Mouse (Mus musculus): ENCODE data around the gene Grin1.

Gene Grin1

GRCm38 (mm10) chr2:25318971-25319773 lies at the start of gene Grin1:
Grin1 (minus strand) TSS chr2:25319187.
- peak; percentile 17 for DNase-seq (ENCODE audit: low spot score)

DNA sequence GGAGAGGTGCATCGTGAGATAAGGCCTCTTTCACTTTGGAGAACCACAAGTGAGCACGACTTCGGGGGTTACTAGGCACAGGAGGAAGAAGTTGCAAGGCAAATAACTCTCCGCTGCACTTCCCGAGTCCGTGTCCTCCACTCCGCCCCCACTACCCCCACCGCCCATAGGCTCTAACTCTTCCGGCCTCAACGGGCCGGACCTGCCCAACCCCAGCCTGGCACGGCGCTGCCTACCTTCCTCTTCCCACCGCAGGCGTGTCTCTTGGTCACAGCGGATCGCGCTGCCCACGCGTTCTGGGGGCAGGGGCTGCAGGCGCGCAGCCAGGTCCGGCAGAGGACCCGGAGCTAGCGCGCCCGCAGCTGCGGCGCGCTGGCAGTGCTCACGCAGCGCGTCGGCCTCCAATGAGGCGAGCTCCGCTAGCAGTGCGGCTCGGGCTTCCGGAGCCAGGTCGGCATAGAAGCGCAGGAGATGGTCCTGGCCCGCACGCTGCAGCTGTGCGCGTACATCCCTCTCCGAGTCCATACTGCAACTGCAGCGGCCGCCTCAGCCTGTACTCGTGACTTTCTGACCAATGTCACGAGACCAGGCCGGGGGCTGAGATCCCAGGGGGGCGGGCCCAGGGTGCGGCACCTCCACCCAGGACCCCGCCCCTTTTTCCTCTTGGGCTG lies 46.2 kb upstream of the Grin1 start, which contains the start of gene Uap1l1:
Gene Uap1l1 (minus strand): TSS at position 592 of the 671 bp plus-strand sequence.
- peak; percentile 49 for DNase-seq (ENCODE audit: low spot score)

GRCm38 (mm10) chr2:25364761-25365090 lies 45.7 kb upstream of the Grin1 start:
- no peak for DNase-seq (ENCODE audit: low spot score)

- no peak for DNase-seq (ENCODE audit: low spot score)
Observed at GRCm38 (mm10) chr2:25364313-25364712, 45.3 kb upstream of the Grin1 start.

DNA sequence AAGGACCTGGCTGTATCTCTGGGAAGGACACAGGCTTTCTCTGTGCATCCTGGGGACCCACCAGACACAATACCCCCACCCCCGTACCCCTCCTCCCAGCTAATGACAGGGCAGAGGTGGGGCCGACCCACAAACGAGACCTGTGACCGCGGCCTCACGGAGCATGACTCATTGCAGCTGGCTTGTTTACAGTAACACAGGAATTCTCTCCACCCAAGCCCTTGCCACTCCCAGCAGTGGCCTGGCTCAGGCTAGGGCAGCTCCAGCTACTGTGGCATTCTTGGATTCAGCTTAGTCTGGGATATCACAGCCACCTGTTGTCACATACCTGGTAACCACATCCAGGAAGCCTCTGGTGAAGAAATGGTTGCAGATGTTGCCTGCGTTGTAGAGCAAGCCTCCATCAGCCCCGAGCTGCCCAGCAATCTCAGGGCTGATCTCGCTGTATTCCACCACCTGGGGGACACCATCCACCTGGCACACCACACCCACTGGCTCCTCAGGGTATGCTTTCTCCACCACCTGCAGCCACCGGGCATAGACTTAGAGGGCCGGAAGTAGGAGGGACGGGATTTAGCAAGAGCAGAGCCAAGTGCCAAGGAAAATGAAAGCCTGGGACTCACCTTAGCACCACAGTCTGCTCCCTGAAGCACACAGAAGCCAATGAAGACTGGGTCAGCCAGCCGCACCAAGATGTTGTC lies 44.6 kb upstream of the Grin1 start:
- DNase-seq (ENCODE audit: low spot score), result no peak

GRCm38 (mm10) chr2:25359848-25360247 lies 40.9 kb upstream of the Grin1 start:
- no peak for DNase-seq (ENCODE audit: low spot score)

DNA sequence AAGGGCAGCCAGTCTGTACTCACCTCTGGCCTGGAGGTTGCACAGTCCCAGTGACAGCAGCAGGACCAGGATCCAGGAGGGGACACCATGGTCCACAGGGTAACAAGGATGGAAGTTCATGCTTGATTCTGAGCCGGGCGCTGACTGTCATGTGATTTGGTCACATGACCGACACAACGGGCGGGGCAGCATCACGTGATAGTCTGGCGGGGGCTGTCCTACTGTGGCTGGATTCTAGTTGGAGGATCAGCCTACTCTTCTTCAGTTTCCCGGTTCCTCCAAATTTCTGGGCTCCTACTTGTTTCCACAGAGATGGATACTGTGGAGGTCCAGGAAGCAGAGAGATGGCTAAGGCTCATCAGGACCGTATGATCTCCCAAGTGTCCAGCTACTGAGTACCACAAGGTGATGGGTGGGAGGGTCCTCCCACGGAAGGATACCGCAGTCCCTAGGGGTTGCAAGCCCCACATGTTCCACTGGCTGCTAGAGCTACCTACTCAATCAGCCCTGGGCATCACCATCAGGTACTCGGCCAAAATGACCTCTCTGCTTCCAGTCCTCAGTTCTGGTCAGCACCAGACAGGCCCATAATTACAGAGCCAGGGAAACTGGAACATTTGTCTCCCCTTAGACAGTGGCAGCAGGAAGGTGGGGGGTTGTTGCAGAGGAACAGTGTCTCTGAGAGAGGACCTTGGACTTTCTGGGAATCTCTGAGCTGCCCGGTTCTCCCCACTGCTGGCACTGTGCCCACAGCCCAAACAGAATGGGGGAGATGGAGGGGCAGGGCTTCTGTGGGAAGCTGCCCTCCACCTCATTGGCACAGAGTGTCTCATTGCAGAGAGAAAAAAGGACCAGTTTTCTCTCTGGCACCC lies 37.5 kb upstream of the Grin1 start, which contains the start of gene Dpp7:
Gene Dpp7 (minus strand): TSS at position 152 of the 872 bp plus-strand sequence.
- DNase-seq (ENCODE audit: low spot score), result peak; percentile 77

DNA sequence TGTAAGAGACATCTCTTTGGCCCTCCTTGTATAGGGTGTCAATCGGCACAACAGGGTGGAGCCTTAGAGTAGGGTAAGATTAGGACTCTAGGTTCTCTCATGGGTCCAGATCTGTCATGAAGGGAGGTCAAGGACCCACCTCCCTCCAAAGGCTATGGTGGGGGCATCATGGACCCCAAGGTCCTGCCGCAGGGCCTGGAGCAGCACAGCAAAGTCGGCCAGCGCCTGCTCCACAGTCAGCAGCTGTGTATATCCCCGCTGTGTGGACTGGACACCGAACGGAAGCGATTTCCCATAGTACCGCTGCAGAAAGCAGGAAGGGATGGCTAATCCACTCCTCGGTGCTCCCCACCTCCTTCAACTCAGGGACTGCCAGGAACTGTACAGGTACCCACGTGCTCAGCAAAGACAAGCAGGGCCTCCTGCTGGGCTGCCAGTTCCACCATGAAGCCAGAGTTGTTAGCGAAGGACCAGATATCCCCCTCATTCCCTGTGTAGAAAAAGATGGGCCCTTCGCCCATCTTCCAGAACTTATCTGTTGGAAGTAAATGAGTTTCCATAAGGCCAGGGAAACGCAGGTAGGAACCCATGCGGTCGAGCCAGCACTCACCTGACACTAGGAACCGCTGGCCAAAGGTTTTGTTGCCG lies 36.6 kb upstream of the Grin1 start:
- DNase-seq (ENCODE audit: low spot score), result no peak

DNA sequence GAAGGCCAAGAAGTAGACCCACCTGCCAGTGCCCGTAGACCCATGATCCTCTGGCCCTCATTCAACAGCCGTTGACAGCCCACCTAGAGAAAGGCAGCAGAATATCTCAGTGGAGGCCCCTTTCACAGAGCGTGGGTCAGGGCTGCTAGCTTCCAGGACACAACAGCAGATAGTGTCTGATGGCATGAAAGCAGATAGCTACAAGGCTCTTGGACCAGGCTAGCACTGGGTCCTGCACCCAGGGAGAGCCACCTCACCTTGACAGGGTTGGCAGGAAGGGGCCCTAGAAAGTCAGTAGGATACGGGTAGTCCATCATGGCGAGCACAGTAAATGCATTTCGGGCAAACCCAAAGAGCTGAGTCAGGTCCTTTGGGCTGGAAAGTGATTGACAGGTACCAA lies 35.2 kb upstream of the Grin1 start:
- DNase-seq (ENCODE audit: low spot score), result no peak

GRCm38 (mm10) chr2:25350701-25351100 lies 31.7 kb upstream of the Grin1 start:
- DNase-seq (ENCODE audit: low spot score), result no peak

GRCm38 (mm10) chr2:25349499-25349898 lies 30.5 kb upstream of the Grin1 start:
- no peak for DNase-seq (ENCODE audit: low spot score)

- no peak for DNase-seq (ENCODE audit: low spot score)
Observed at GRCm38 (mm10) chr2:25348162-25348561, 29.2 kb upstream of the Grin1 start.

- no peak for DNase-seq (ENCODE audit: low spot score)
Observed at GRCm38 (mm10) chr2:25338303-25338702, 19.3 kb upstream of the Grin1 start.

DNA sequence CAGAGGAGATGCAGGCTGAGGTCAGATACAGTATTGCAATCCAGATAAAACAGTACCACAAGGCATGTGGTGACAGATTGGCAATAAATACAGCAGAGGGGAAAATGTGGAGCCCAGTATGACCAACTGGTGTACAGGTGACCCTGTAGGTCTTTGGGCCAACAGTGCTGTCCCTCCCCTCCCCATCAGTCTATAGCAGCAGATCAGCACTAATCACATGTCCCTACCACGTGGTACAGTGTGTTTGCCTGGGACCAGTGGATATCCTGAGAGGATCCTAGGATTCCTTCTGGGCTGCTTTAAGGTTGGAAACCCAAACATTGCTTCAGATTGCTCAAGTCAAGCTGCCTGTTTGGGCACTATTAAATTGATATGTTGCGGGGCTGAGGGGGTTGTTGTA lies 14.6 kb upstream of the Grin1 start:
- no peak for DNase-seq (ENCODE audit: low spot score)

GRCm38 (mm10) chr2:25332286-25333160 lies 13.5 kb upstream of the Grin1 start, which contains the start of gene Man1b1:
Man1b1 (plus strand) TSS chr2:25332338.
- DNase-seq (ENCODE audit: low spot score), result peak; percentile 100

DNA sequence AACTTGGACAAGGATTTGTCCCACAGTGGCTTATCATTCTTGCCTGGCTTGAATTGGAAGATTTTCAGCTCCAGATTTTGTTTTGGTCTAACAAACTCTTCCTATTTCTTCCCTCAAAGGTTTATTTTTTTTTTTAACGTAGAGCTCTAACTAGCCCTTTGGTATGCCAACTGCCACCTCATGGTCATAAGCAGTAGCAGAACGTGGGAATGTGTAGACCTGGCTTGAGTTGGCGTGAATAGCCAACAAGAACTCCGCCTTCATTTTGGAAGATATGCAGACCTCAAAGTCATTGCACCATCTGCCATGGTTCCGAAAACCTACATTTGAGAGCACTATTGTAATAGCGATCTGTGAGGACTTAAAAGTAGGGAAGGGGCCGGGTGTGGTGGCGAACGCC lies 12.5 kb upstream of the Grin1 start:
- no peak for DNase-seq (ENCODE audit: low spot score)

- no peak for DNase-seq (ENCODE audit: low spot score)
Observed at GRCm38 (mm10) chr2:25328440-25328839, 9.5 kb upstream of the Grin1 start.

DNA sequence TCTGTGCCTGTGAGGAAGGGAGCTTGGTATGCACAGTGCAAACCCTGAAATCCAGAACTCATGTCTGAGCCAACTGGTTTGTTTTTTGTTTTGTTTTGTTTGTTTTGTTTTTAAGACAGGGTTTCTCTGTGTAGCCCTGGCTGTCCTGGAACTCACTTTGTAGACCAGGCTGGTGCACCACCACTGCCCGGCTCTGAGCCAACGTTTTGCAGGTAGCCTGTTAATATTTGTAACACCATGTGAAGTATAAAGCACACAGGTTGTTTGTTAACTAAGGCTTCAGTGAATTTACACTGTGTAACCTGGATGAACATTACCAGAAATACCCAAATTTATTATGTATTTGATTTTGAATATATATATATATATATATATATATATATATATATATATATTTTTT lies 7.0 kb upstream of the Grin1 start:
- DNase-seq (ENCODE audit: low spot score), result no peak

- no peak for DNase-seq (ENCODE audit: low spot score)
Observed at GRCm38 (mm10) chr2:25320084-25320483, 1.1 kb upstream of the Grin1 start.

All from spleen, adult 12 weeks (tissue).